Mouse (Mus musculus) ES-E14 (cell line): ENCODE results near the gene Prss16. TPM values are rescaled to one million over a fixed set of nuclear protein-coding genes. Genes with fewer than 3 reads are reported as not detected.

Experiments
- DNase-seq: peaks from one replicate; pipeline ENCODE4 v3.0.0-alpha.2; 2013; ENCODE audit warnings: low read depth, low spot score
- H3K27ac ChIP-seq: 2 replicates; pipeline ENCODE4 v1.5.1; 2012; ENCODE audit warnings: low read depth, mild to moderate bottlenecking, low read length, moderate library complexity, mixed read lengths; ENCODE audit not compliant: poor library complexity, insufficient read depth, severe bottlenecking
- H3K36me3 ChIP-seq: 2 replicates; pipeline ENCODE4 v1.6.1; 2012; ENCODE audit warnings: mild to moderate bottlenecking, low read length, moderate library complexity, mixed read lengths; ENCODE audit not compliant: control insufficient read depth, poor library complexity, insufficient read depth, severe bottlenecking
- H3K4me1 ChIP-seq, 2 experiments: fragments of 150-350 bp in 1 of 2; sonication (generic) in 1 of 2; 2 replicates each; pipeline ENCODE4 v1.6.1; 2012; ENCODE audit warnings: low read length in 2 of 2, mild to moderate bottlenecking in 1 of 2, mixed read lengths in 1 of 2; ENCODE audit not compliant: control insufficient read depth in 2 of 2, insufficient read depth in 2 of 2, poor library complexity in 1 of 2
- H3K4me3 ChIP-seq, 2 experiments: fragments of 150-350 bp in 1 of 2; sonication (generic) in 1 of 2; 2 replicates each; pipeline ENCODE4 v1.5.1; 2012; ENCODE audit warnings: low read length in 2 of 2, low read depth in 1 of 2, mild to moderate bottlenecking in 1 of 2, mixed read lengths in 1 of 2; ENCODE audit not compliant: insufficient read depth in 1 of 2, poor library complexity in 1 of 2, severe bottlenecking in 1 of 2
- H3K9ac ChIP-seq: 2 replicates; pipeline ENCODE4 v1.6.1; 2012; ENCODE audit warnings: low read depth, mild to moderate bottlenecking, low read length, mixed read lengths; ENCODE audit not compliant: poor library complexity, insufficient read depth, severe bottlenecking
- H3K9me3 ChIP-seq: fragments of 150-350 bp; sonication (generic); 2 replicates; pipeline ENCODE4 v1.6.1; 2012; ENCODE audit warnings: low read depth, mild to moderate bottlenecking, low read length; ENCODE audit not compliant: control insufficient read depth, insufficient read depth
- CHD2 ChIP-seq: IDR thresholded peaks from 2 replicates; pipeline ENCODE4 v1.6.1; 2014; ENCODE audit warnings: mild to moderate bottlenecking, low read depth, low read length, inconsistent platforms
- HCFC1 ChIP-seq: IDR thresholded peaks from 2 replicates; pipeline ENCODE4 v1.6.1; 2012; ENCODE audit warnings: low read length, inconsistent platforms, borderline replicate concordance; ENCODE audit not compliant: insufficient read depth
- MAFK ChIP-seq: IDR thresholded peaks from 2 replicates; pipeline ENCODE4 v1.6.1; 2014; ENCODE audit warnings: mild to moderate bottlenecking, low read depth, low read length, inconsistent platforms; ENCODE audit not compliant: insufficient read depth
- ZC3H11A ChIP-seq: IDR thresholded peaks from 2 replicates; pipeline ENCODE4 v1.6.1; 2012; ENCODE audit warnings: low read depth, mild to moderate bottlenecking, inconsistent platforms, low read length, borderline replicate concordance
- ZNF384 ChIP-seq: IDR thresholded peaks from 2 replicates; pipeline ENCODE4 v1.6.1; 2012; ENCODE audit warnings: low read depth, low read length, inconsistent platforms
- in situ Hi-C, 2 experiments: fragments of 600-800 bp; cut with MboI; formaldehyde crosslinking; loops; one replicate each; pipeline ENCODE4 v1.15.1; 2025; ENCODE audit warnings: low sequenced_read_pairs in 2 of 2, inconsistent platforms in 1 of 2; ENCODE audit not compliant: unreplicated experiment in 2 of 2
- total RNA-seq: library from RNA; depleted of rRNA; stranded (reverse); fragments of 300-350 nt; gene quantifications from 2 replicates; pipeline ENCODE4 v1.2.3, GENCODE M21; 2012

Gene Prss16
- total RNA-seq, 1 experiment, result 2.6 TPM

- H3K27ac ChIP-seq, result peak overlapping the region; percentile 55; the same call in 1 of the 2 replicates
These were observed 19.3 kb upstream of the Prss16 start for GRCm38 (mm10) chr13:22028673-22029460.

GRCm38 (mm10) chr13:22026058-22027031, 16.8 kb upstream of the Prss16 start:
- TF ChIP-seq ZC3H11A (0 out of 2 replicates have a peak, but pooled peaks have one; percentile 14), HCFC1 (peak; percentile 41; the same call in 1 of the 2 replicates), ZNF384 (peak; percentile 98), CHD2 (no peak), MAFK (peak; percentile 80)
- in situ Hi-C loops, result loop anchor here (10.0 to 25.0 kb wide), 7 partner anchors 92 to 1736 kb away; partner anchors contain the start of genes Abt1 (in 1 of the 2), Hist1h1a (in 1 of the 2), Hist1h1d (in 1 of the 2) and Hist1h1t (in 1 of the 2)
- DNase-seq, result no peak
- H3K36me3 ChIP-seq, result no peaks in the 10 kb centered on the region
- peaks cover 0 to 7% of the 10 kb centered on the region in 2 experiments; a peak in 2 of 4 replicates for H3K4me1 ChIP-seq
- H3K4me3 ChIP-seq, result peak overlapping the region; percentile 72 to 78
- peak overlapping the region; percentile 86 for H3K9ac ChIP-seq
- no peak overlapping the region for H3K27ac ChIP-seq
- H3K9me3 ChIP-seq, result no peaks in the 10 kb centered on the region

More at GRCm38 (mm10) chr13:22028673-22029460, 19.3 kb upstream of the Prss16 start:
- H3K9ac ChIP-seq, result peak overlapping the region; percentile 87
- TF ChIP-seq HCFC1 (no peak), MAFK (peak; percentile 91), ZC3H11A (peak; percentile 90), CHD2 (no peak), ZNF384 (0 out of 2 replicates have a peak, but pooled peaks have one; percentile 6)
- in situ Hi-C loops, result loop anchor here (10.0 to 25.0 kb wide), 7 partner anchors 94 to 1733 kb away; partner anchors contain the start of genes Abt1 (in 1 of the 2), Hist1h1a (in 1 of the 2), Hist1h1d (in 1 of the 2) and Hist1h1t (in 1 of the 2)
- peaks cover 0 to 15% of the 10 kb centered on the region in 2 experiments; a peak in 2 of 4 replicates for H3K4me1 ChIP-seq
- no peaks in the 10 kb centered on the region for H3K36me3 ChIP-seq
- H3K4me3 ChIP-seq, result peak overlapping the region; percentile 72 to 83
- no peak for DNase-seq
- H3K9me3 ChIP-seq, result no peaks in the 10 kb centered on the region

GRCm38 (mm10) chr13:22022241-22022640, 12.7 kb upstream of the Prss16 start:
- H3K4me1 ChIP-seq, result 0 out of 4 replicates have a peak, but pooled peaks cover 0 to 2% of the 10 kb centered on the region in 2 experiments
- no peaks in the 10 kb centered on the region for H3K36me3 ChIP-seq
- peak overlapping the region; percentile 66; the same call in 1 of the 2 replicates for H3K9ac ChIP-seq
- no peak for DNase-seq
- H3K4me3 ChIP-seq, result peak overlapping the region; percentile 52 to 59
- in situ Hi-C loops, result loop anchor here (5.0 to 25.0 kb wide), 3 partner anchors 87 to 760 kb away; no protein-coding TSS in a partner anchor
- no peaks in the 10 kb centered on the region for H3K9me3 ChIP-seq
- no peak for TF ChIP-seq CHD2
- peak; percentile 91 for TF ChIP-seq ZNF384
- no peak for TF ChIP-seq HCFC1
- peak; percentile 93 for TF ChIP-seq MAFK
- no peak for TF ChIP-seq ZC3H11A
- H3K27ac ChIP-seq, result no peak overlapping the region

- H3K9ac ChIP-seq, result peak overlapping the region; percentile 66
- 0 out of 4 replicates have a peak, but pooled peaks cover 0 to under 1% of the 10 kb centered on the region in 2 experiments for H3K4me1 ChIP-seq
- in situ Hi-C loops, result loop anchor here (5.0 to 25.0 kb wide), 3 partner anchors 87 to 759 kb away; no protein-coding TSS in a partner anchor
- peak overlapping the region; percentile 52 to 59 for H3K4me3 ChIP-seq
- H3K27ac ChIP-seq, result no peak overlapping the region
- H3K36me3 ChIP-seq, result no peaks in the 10 kb centered on the region
- no peaks in the 10 kb centered on the region for H3K9me3 ChIP-seq
- peak; percentile 63; the same call in 1 of the 2 replicates for TF ChIP-seq MAFK
- TF ChIP-seq ZNF384, result no peak
- DNase-seq, result no peak
These were observed 12.0 kb upstream of the Prss16 start for GRCm38 (mm10) chr13:22021581-22021980.
